Mouse (Mus musculus) midbrain, embryonic 14.5 days (tissue): ENCODE measurements around the gene Slc25a19. TPM values are rescaled to one million over a fixed set of nuclear protein-coding genes. Genes with fewer than 3 reads are reported as not detected.
"Not testable (repeated sequence)": the region's sequence is repeated elsewhere in the genome, so short reads cannot be mapped to it uniquely, and the experiment has no call there.

ENCODE experiments used
- ATAC-seq: fragments of 200-750 bp; cut with Nextera tagmentation; 2 replicates; pipeline ENCODE4 v1.8.0; 2017; ENCODE audit warnings: moderate number of reproducible peaks, moderate library complexity; ENCODE audit not compliant: low FRiP score, low TSS enrichment
- DNase-seq: peaks from one replicate; pipeline ENCODE4 v3.0.0-alpha.2; 2015
- H3K27ac ChIP-seq: fragments of 300-500 bp; sonication (generic); replicated peaks from 2 replicates; pipeline ENCODE4 v1.5.1; 2014; ENCODE audit warnings: mild to moderate bottlenecking, low read depth, low read length, moderate library complexity
- H3K27me3 ChIP-seq: fragments of 300-500 bp; sonication (generic); 2 replicates; pipeline ENCODE4 v1.6.1; 2014; ENCODE audit warnings: low read length, control low read depth, mixed read lengths; ENCODE audit not compliant: control insufficient read depth, insufficient read depth
- H3K36me3 ChIP-seq: fragments of 300-500 bp; sonication (generic); 2 replicates; pipeline ENCODE4 v1.6.1; 2014; ENCODE audit warnings: low read length, control low read depth; ENCODE audit not compliant: control insufficient read depth, insufficient read depth
- H3K4me1 ChIP-seq: fragments of 300-500 bp; sonication (generic); 2 replicates; pipeline ENCODE4 v1.6.1; 2014; ENCODE audit warnings: mild to moderate bottlenecking, antibody characterized with exemption, low read length, control low read depth; ENCODE audit not compliant: control insufficient read depth, insufficient read depth
- H3K4me2 ChIP-seq: fragments of 300-500 bp; sonication (generic); 2 replicates; pipeline ENCODE4 v1.6.1; 2014; ENCODE audit warnings: mild to moderate bottlenecking, low read length, moderate library complexity
- H3K4me3 ChIP-seq: fragments of 300-500 bp; sonication (generic); replicated peaks from 2 replicates; pipeline ENCODE4 v1.5.1; 2014; ENCODE audit warnings: low read depth, low read length
- H3K9ac ChIP-seq: fragments of 300-500 bp; sonication (generic); replicated peaks from 2 replicates; pipeline ENCODE4 v1.6.1; 2014; ENCODE audit warnings: mild to moderate bottlenecking, low read length, moderate library complexity
- H3K9me3 ChIP-seq: fragments of 300-500 bp; sonication (generic); 2 replicates; pipeline ENCODE4 v1.6.1; 2016; ENCODE audit warnings: low read length, control low read depth, mixed read lengths; ENCODE audit not compliant: control insufficient read depth
- WGBS: fragments of 180-500 bp; shearing (Covaris S2); extraction: QIAGEN DNeasy Blood & Tissue Kit; methylation state at CpG from one replicate; pipeline ENCODE4 v1.1.7; 2014; 5-methylcytosine and 5-hydroxymethylcytosine counted together
- polyA plus RNA-seq: library from polyadenylated mRNA; unstranded; fragments of >200 nt; fragmentation: Nextera tagmentation; extraction: Ambion mirVana; gene quantifications from 2 replicates; pipeline ENCODE4 v1.2.1, GENCODE M21; 2014

The Slc25a19 gene
- polyA plus RNA-seq, 1 experiment from 2014 or later, result 35.8 TPM

GRCm38 (mm10) chr11:115645498-115645897 lies 17.4 kb upstream of the Slc25a19 start:
- H3K4me1 ChIP-seq, DNase-seq, H3K9ac ChIP-seq, H3K4me2 ChIP-seq, H3K4me3 ChIP-seq, ATAC-seq, H3K27me3 ChIP-seq, H3K27ac ChIP-seq, H3K9me3 ChIP-seq: not testable (repeated sequence)
- WGBS, result 81% methylated on average over 14 of the region's 14 CpGs
- H3K36me3 ChIP-seq, result peaks cover 38% of the 10 kb centered on the region

DNA sequence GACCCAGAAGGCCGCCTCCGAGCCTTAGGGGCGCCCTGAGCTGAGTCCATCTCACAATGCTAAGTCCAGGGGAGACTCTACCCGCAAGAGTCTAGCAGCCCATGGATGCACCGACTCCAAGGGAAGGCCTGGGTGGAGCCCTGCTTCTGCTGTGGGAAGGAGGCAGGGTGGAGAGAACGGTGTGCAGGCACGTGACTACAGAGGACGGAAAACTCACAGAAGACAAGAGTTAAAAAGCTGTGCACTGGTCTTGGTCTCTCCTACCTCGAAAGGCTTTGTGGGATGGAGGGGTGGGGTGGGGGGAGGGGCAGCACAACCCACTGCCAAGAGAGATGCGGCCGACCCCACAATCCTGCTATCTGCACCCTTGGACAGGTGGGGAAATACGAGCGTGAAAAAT lies 16.2 kb upstream of the Slc25a19 start:
- no peak for ATAC-seq

DNA sequence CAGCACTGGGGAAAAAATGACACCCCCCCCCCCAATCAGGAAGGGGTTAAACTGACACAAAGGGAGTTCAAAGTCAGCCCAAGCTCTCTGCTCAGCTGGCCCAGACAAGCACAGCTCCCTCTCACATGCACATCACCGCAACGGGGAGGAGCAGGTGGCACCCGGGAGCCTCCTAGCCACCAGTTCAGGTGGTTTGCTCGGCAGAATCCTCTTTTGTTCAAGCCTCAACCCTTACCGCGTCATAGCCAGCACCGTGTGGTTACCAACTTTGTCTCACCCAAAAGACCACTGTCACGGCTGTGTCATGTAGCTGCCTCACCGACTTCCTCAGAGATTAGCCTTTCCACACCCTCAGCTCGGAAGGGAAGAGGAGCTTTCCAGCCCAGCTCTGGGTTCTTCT lies 15.2 kb upstream of the Slc25a19 start:
- Histone ChIP-seq H3K4me1 (no peaks in the 10 kb centered on the region), H3K9ac (no peak overlapping the region), H3K9me3 (no peaks in the 10 kb centered on the region), H3K4me3 (no peak overlapping the region), H3K27ac (no peak overlapping the region), H3K27me3 (no peaks in the 10 kb centered on the region), H3K36me3 (peaks cover 38% of the 10 kb centered on the region), H3K4me2 (no peak overlapping the region)
- DNase-seq (no peak), ATAC-seq (no peak)
- 78% methylated on average over 10 of the region's 10 CpGs for WGBS

More for the DNA sequence above, 16.2 kb upstream of the Slc25a19 start:
- Histone ChIP-seq H3K27me3 (no peaks in the 10 kb centered on the region), H3K9ac (no peak overlapping the region), H3K4me1 (no peaks in the 10 kb centered on the region), H3K9me3 (no peaks in the 10 kb centered on the region), H3K4me3 (no peak overlapping the region), H3K36me3 (peaks cover 38% of the 10 kb centered on the region), H3K4me2 (no peak overlapping the region), H3K27ac (no peak overlapping the region)
- DNase-seq, result no peak
- 96% methylated on average over 13 of the region's 13 CpGs for WGBS

GRCm38 (mm10) chr11:115642705-115643104 lies 14.6 kb upstream of the Slc25a19 start:
- H3K9ac ChIP-seq, result no peak overlapping the region
- H3K27me3 ChIP-seq, result no peaks in the 10 kb centered on the region
- 94% methylated on average over 2 of the region's 2 CpGs for WGBS
- no peaks in the 10 kb centered on the region for H3K9me3 ChIP-seq
- ATAC-seq (no peak), DNase-seq (no peak)
- H3K4me3 ChIP-seq, result no peak overlapping the region
- H3K4me2 ChIP-seq, result no peak overlapping the region
- no peak overlapping the region for H3K27ac ChIP-seq
- peaks cover 33% of the 10 kb centered on the region for H3K36me3 ChIP-seq
- no peaks in the 10 kb centered on the region for H3K4me1 ChIP-seq

- H3K4me1 ChIP-seq, result no peaks in the 10 kb centered on the region
- H3K4me2 ChIP-seq, result no peak overlapping the region
- no peak overlapping the region for H3K27ac ChIP-seq
- WGBS, result 89% methylated on average over 4 of the region's 4 CpGs
- H3K36me3 ChIP-seq, result peaks cover 25% of the 10 kb centered on the region
- ATAC-seq (no peak), DNase-seq (no peak)
- H3K27me3 ChIP-seq, result no peaks in the 10 kb centered on the region
- no peak overlapping the region for H3K4me3 ChIP-seq
- no peaks in the 10 kb centered on the region for H3K9me3 ChIP-seq
- no peak overlapping the region for H3K9ac ChIP-seq
Measured at GRCm38 (mm10) chr11:115641664-115642036, 13.6 kb upstream of the Slc25a19 start.

GRCm38 (mm10) chr11:115640978-115641663 lies 13.0 kb upstream of the Slc25a19 start:
- WGBS, result 65% methylated on average over 14 of the region's 14 CpGs

GRCm38 (mm10) chr11:115640311-115640828 lies 12.3 kb upstream of the Slc25a19 start:
- no peak for DNase-seq
- no peaks in the 10 kb centered on the region for H3K9me3 ChIP-seq
- no peak overlapping the region for H3K4me3 ChIP-seq
- H3K4me2 ChIP-seq, result no peak overlapping the region
- H3K36me3 ChIP-seq, result peaks cover 18% of the 10 kb centered on the region
- no peak overlapping the region for H3K9ac ChIP-seq
- H3K27me3 ChIP-seq, result no peaks in the 10 kb centered on the region
- no peak overlapping the region for H3K27ac ChIP-seq
- no peaks in the 10 kb centered on the region for H3K4me1 ChIP-seq
- 84% methylated on average over 3 of the region's 4 CpGs for WGBS
- no peak for ATAC-seq

More at GRCm38 (mm10) chr11:115640978-115641663, 13.0 kb upstream of the Slc25a19 start:
- ATAC-seq (no peak), DNase-seq (no peak)
- H3K9me3 ChIP-seq, result no peaks in the 10 kb centered on the region
- no peak overlapping the region for H3K9ac ChIP-seq
- H3K27me3 ChIP-seq, result no peaks in the 10 kb centered on the region
- H3K36me3 ChIP-seq, result peaks cover 22% of the 10 kb centered on the region
- no peak overlapping the region for H3K4me3 ChIP-seq
- H3K27ac ChIP-seq, result no peak overlapping the region
- no peak overlapping the region for H3K4me2 ChIP-seq
- no peaks in the 10 kb centered on the region for H3K4me1 ChIP-seq

DNA sequence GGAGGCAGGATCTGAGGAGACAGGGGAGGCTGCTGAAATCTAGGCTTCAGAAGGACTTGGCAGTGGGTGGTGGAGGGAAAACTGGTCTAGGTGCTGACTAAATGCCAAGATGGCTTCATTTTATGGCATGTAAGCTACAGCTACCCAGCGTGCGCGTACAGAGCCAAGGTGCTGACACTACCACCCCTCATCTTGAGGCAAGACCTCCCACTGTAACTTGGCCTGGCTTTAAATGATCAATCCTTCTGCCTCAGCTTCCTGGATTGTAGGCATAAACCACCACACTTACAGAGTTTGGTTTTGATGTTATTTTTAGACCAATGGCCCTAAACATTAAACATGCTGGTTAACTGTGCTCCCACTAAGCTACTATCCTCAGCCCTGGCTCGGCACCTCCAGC lies 11.4 kb upstream of the Slc25a19 start:
- no peak for ATAC-seq
- WGBS, result 93% methylated on average over 4 of the region's 4 CpGs
- Histone ChIP-seq H3K4me2 (no peak overlapping the region), H3K27ac (no peak overlapping the region), H3K9ac (no peak overlapping the region), H3K27me3 (no peaks in the 10 kb centered on the region), H3K9me3 (no peaks in the 10 kb centered on the region), H3K4me3 (no peak overlapping the region), H3K4me1 (no peaks in the 10 kb centered on the region), H3K36me3 (peaks cover 14% of the 10 kb centered on the region; the same call in 1 of the 2 replicates)
- no peak for DNase-seq
